Mouse (Mus musculus) liver, embryonic 14.5 days (tissue): Measurements from ENCODE around the gene Vmn1r88. TPM values are rescaled to one million over a fixed set of nuclear protein-coding genes. Genes with fewer than 3 reads are reported as not detected.

ENCODE experiments used
- ATAC-seq: fragments of 200-750 bp; cut with Nextera tagmentation; 2 replicates; pipeline ENCODE4 v1.8.0; 2017; ENCODE audit warnings: moderate number of reproducible peaks, mild to moderate bottlenecking, moderate library complexity; ENCODE audit not compliant: insufficient read depth
- DNase-seq, 3 experiments: peaks; one replicate each; pipeline ENCODE4 v3.0.0-alpha.2; 2012 to 2013; ENCODE audit warnings: low read depth in 3 of 3, low spot score in 3 of 3
- H3K27ac ChIP-seq: fragments of 300-500 bp; sonication (generic); 2 replicates; pipeline ENCODE4 v1.5.1; 2014; ENCODE audit warnings: moderate library complexity, mild to moderate bottlenecking, control low read depth, inconsistent platforms
- H3K27me3 ChIP-seq: fragments of 300-500 bp; sonication (generic); 2 replicates; pipeline ENCODE4 v1.6.1; 2014; ENCODE audit warnings: mild to moderate bottlenecking, low read length, moderate library complexity; ENCODE audit not compliant: control insufficient read depth, insufficient read depth
- H3K36me3 ChIP-seq: fragments of 300-500 bp; sonication (generic); replicated peaks from 2 replicates; pipeline ENCODE4 v1.6.1; 2014; ENCODE audit warnings: low read depth; ENCODE audit not compliant: control insufficient read depth, insufficient read depth
- H3K4me1 ChIP-seq, 2 experiments: fragments of 200-500 bp in 1 of 2; fragments of 300-500 bp in 1 of 2; sonication (generic) in 1 of 2; replicated peaks; 2 replicates each; pipeline ENCODE4 v1.6.1; 2012 to 2014; ENCODE audit warnings: antibody characterized with exemption in 1 of 2, inconsistent platforms in 1 of 2, low read length in 1 of 2; ENCODE audit not compliant: control insufficient read depth in 2 of 2, insufficient read depth in 2 of 2
- H3K4me2 ChIP-seq: fragments of 300-500 bp; sonication (generic); 2 replicates; pipeline ENCODE4 v1.6.1; 2014; ENCODE audit warnings: low read depth, mild to moderate bottlenecking, control low read depth, moderate library complexity
- H3K4me3 ChIP-seq, 2 experiments: fragments of 200-500 bp in 1 of 2; fragments of 300-500 bp in 1 of 2; sonication (generic) in 1 of 2; 2 replicates each; pipeline ENCODE4 v1.5.1; 2012 to 2014; ENCODE audit warnings: low read depth in 2 of 2, low read length in 2 of 2, mild to moderate bottlenecking in 2 of 2, control low read depth in 1 of 2, inconsistent platforms in 1 of 2, moderate library complexity in 1 of 2; ENCODE audit not compliant: insufficient read depth in 1 of 2
- H3K9ac ChIP-seq: fragments of 300-500 bp; sonication (generic); replicated peaks from 2 replicates; pipeline ENCODE4 v1.6.1; 2014; ENCODE audit warnings: mild to moderate bottlenecking, control low read depth, moderate library complexity
- H3K9me3 ChIP-seq: fragments of 300-500 bp; sonication (generic); 2 replicates; pipeline ENCODE4 v1.6.1; 2016; ENCODE audit warnings: low read length, mixed read lengths; ENCODE audit not compliant: control insufficient read depth
- CTCF ChIP-seq: IDR thresholded peaks from 2 replicates; pipeline ENCODE4 v1.5.1; 2016; ENCODE audit warnings: antibody characterized with exemption, low read depth, control low read depth
- EP300 ChIP-seq: IDR thresholded peaks from 2 replicates; pipeline ENCODE4 v1.6.1; 2016; ENCODE audit warnings: antibody characterized with exemption, low read depth
- polyA plus RNA-seq, 2 experiments: library from polyadenylated mRNA; depleted of rRNA in 1 of 2; stranded (reverse) in 1 of 2; unstranded in 1 of 2; fragments of >200 nt; fragmentation: Nextera tagmentation in 1 of 2; extraction: Ambion mirVana in 1 of 2; gene quantifications; 2 replicates each; pipeline versions ENCODE4 v1.2.1 to v1.2.3; 2012 to 2014

Vmn1r88 gene
- polyA plus RNA-seq, 2 experiments = 0.03 TPM; not detected in 1

- no peak within 1 kb of the TSS for H3K9ac ChIP-seq
- DNase-seq (no peak), ATAC-seq (no peak)
- H3K27ac ChIP-seq = no peak within 1 kb of the TSS
- H3K27me3 ChIP-seq = no peaks in the 10 kb centered on the region
- no peak within 1 kb of the TSS for H3K4me2 ChIP-seq
- H3K9me3 ChIP-seq = no peaks in the 10 kb centered on the region
- no peaks in the 10 kb centered on the region for H3K4me1 ChIP-seq
- no peaks in the 10 kb centered on the region for H3K36me3 ChIP-seq
- H3K4me3 ChIP-seq = no peak within 1 kb of the TSS
- TF ChIP-seq EP300 = no peak
- TF ChIP-seq CTCF = no peak
Measured at GRCm38 (mm10) chr7:13212720-13213119, 53.4 kb downstream of the Vmn1r88 start, which contains the start of gene Vmn1r89. Vmn1r89 (plus strand) TSS chr7:13213020.

Other genes with a start within 250 kb of the Vmn1r88 start
- 1,715 and 1,748 TPM in 2 replicates for gene Rps5, start 237.3 kb upstream of the Vmn1r88 start, polyA plus RNA-seq (2012; rRNA removed)
- 863 and 876 TPM in 2 replicates for gene Rps5, start 237.3 kb upstream of the Vmn1r88 start, polyA plus RNA-seq (2014; fragmentation: Nextera tagmentation; extraction: Ambion mirVana)
- gene Rnf225, start 232.2 kb upstream of the Vmn1r88 start, polyA plus RNA-seq (2012; rRNA removed) = 0.55 TPM in 2 replicates
- 0.09 and 0.15 TPM in 2 replicates for gene Rnf225, start 232.2 kb upstream of the Vmn1r88 start, polyA plus RNA-seq (2014; fragmentation: Nextera tagmentation; extraction: Ambion mirVana)
- gene Zfp324, start 193.7 kb upstream of the Vmn1r88 start, polyA plus RNA-seq (2012; rRNA removed) = 1.7 and 1.8 TPM in 2 replicates
- 2.0 and 2.4 TPM in 2 replicates for gene Zfp324, start 193.7 kb upstream of the Vmn1r88 start, polyA plus RNA-seq (2014; fragmentation: Nextera tagmentation; extraction: Ambion mirVana)
- gene Zfp446, start 181.7 kb upstream of the Vmn1r88 start, polyA plus RNA-seq (2012; rRNA removed) = 2.1 and 2.4 TPM in 2 replicates
- gene Zfp446, start 181.7 kb upstream of the Vmn1r88 start, polyA plus RNA-seq (2014; fragmentation: Nextera tagmentation; extraction: Ambion mirVana) = 0.93 and 1.1 TPM in 2 replicates
- gene Slc27a5, start 161.4 kb upstream of the Vmn1r88 start, polyA plus RNA-seq (2012; rRNA removed) = 4.9 and 7.7 TPM in 2 replicates
- 10.1 and 10.7 TPM in 2 replicates for gene Slc27a5, start 161.4 kb upstream of the Vmn1r88 start, polyA plus RNA-seq (2014; fragmentation: Nextera tagmentation; extraction: Ambion mirVana)
- 119 and 138 TPM in 2 replicates for gene Trim28, start 160.5 kb upstream of the Vmn1r88 start, polyA plus RNA-seq (2012; rRNA removed)
- gene Trim28, start 160.5 kb upstream of the Vmn1r88 start, polyA plus RNA-seq (2014; fragmentation: Nextera tagmentation; extraction: Ambion mirVana) = 93.4 and 111 TPM in 2 replicates
- gene Zbtb45, start 149.5 kb upstream of the Vmn1r88 start, polyA plus RNA-seq (2012; rRNA removed) = 9.8 and 10.9 TPM in 2 replicates
- 10.5 and 13.4 TPM in 2 replicates for gene Zbtb45, start 149.5 kb upstream of the Vmn1r88 start, polyA plus RNA-seq (2014; fragmentation: Nextera tagmentation; extraction: Ambion mirVana)
- 42.5 and 92.3 TPM in 2 replicates for gene Chmp2a, start 124.8 kb upstream of the Vmn1r88 start, polyA plus RNA-seq (2012; rRNA removed)
- gene Chmp2a, start 124.8 kb upstream of the Vmn1r88 start, polyA plus RNA-seq (2014; fragmentation: Nextera tagmentation; extraction: Ambion mirVana) = 133 and 136 TPM in 2 replicates
- 89.9 and 100 TPM in 2 replicates for gene Ube2m, start 121.3 kb upstream of the Vmn1r88 start, polyA plus RNA-seq (2012; rRNA removed)
- 80.7 and 92.2 TPM in 2 replicates for gene Ube2m, start 121.3 kb upstream of the Vmn1r88 start, polyA plus RNA-seq (2014; fragmentation: Nextera tagmentation; extraction: Ambion mirVana)
- gene Mzf1, start 104.8 kb upstream of the Vmn1r88 start, polyA plus RNA-seq (2012; rRNA removed) = 0.54 and 0.80 TPM in 2 replicates
- gene Mzf1, start 104.8 kb upstream of the Vmn1r88 start, polyA plus RNA-seq (2014; fragmentation: Nextera tagmentation; extraction: Ambion mirVana) = 0.14 and 0.27 TPM in 2 replicates
- not detected in 2 replicates for gene Vmn1r85, start 64.4 kb upstream of the Vmn1r88 start, polyA plus RNA-seq (2012; rRNA removed)
- gene Vmn1r85, start 64.4 kb upstream of the Vmn1r88 start, polyA plus RNA-seq (2014; fragmentation: Nextera tagmentation; extraction: Ambion mirVana) = not detected in 2 replicates
- not detected in 2 replicates for gene Vmn1r86, start 39.7 kb upstream of the Vmn1r88 start, polyA plus RNA-seq (2012; rRNA removed)
- not detected in 2 replicates for gene Vmn1r86, start 39.7 kb upstream of the Vmn1r88 start, polyA plus RNA-seq (2014; fragmentation: Nextera tagmentation; extraction: Ambion mirVana)
- not detected in 2 replicates for gene Vmn1r87, start 19.4 kb upstream of the Vmn1r88 start, polyA plus RNA-seq (2012; rRNA removed)
- not detected in 2 replicates for gene Vmn1r87, start 19.4 kb upstream of the Vmn1r88 start, polyA plus RNA-seq (2014; fragmentation: Nextera tagmentation; extraction: Ambion mirVana)
- gene Vmn1r89, start 53.5 kb downstream of the Vmn1r88 start, polyA plus RNA-seq (2012; rRNA removed) = not detected in 2 replicates
- not detected in 2 replicates for gene Vmn1r89, start 53.5 kb downstream of the Vmn1r88 start, polyA plus RNA-seq (2014; fragmentation: Nextera tagmentation; extraction: Ambion mirVana)
- gene Lig1, start 117.7 kb downstream of the Vmn1r88 start, polyA plus RNA-seq (2012; rRNA removed) = 46.1 and 70.0 TPM in 2 replicates
- gene Lig1, start 117.7 kb downstream of the Vmn1r88 start, polyA plus RNA-seq (2014; fragmentation: Nextera tagmentation; extraction: Ambion mirVana) = 117 and 133 TPM in 2 replicates
- gene Zswim9, start 119.2 kb downstream of the Vmn1r88 start, polyA plus RNA-seq (2012; rRNA removed) = 1.2 and 1.8 TPM in 2 replicates
- 1.7 and 2.4 TPM in 2 replicates for gene Zswim9, start 119.2 kb downstream of the Vmn1r88 start, polyA plus RNA-seq (2014; fragmentation: Nextera tagmentation; extraction: Ambion mirVana)
- 1.6 and 1.8 TPM in 2 replicates for gene Pla2g4c, start 165.1 kb downstream of the Vmn1r88 start, polyA plus RNA-seq (2012; rRNA removed)
- 1.4 and 1.7 TPM in 2 replicates for gene Pla2g4c, start 165.1 kb downstream of the Vmn1r88 start, polyA plus RNA-seq (2014; fragmentation: Nextera tagmentation; extraction: Ambion mirVana)
- gene Cabp5, start 238.6 kb downstream of the Vmn1r88 start, polyA plus RNA-seq (2012; rRNA removed) = 0.03 and 0.06 TPM in 2 replicates
- gene Cabp5, start 238.6 kb downstream of the Vmn1r88 start, polyA plus RNA-seq (2014; fragmentation: Nextera tagmentation; extraction: Ambion mirVana) = not detected in 2 replicates